Mouse (Mus musculus): ENCODE data around the gene Calhm2.

DNA sequence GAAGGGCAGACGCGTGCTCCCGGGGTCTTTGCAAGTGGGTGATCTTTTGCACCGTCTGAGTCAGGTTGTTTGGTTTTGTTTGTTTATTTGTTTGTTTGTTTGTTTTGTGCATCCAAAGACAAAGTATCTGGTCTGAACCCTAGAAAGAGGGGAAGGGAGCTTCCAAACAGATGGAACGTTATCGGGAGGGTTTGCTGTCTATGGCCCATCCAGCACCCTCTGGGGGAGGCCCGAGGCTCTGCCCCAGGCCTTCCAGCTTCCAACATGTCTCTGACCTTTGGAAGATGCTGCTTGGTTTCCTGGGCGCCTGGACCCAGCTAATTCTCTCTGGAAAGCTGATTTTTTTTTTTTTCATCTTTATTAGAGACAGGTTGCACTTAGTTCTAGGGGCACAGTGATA, 41.9 kb upstream of the Calhm2 start:
- TF ChIP-seq CTCF (IDR thresholded peaks at IDR 0.05; ENCODE audit: low read depth) (no peak), EP300 (IDR thresholded peaks at IDR 0.05; ENCODE audit: low read depth) (no peak)

Measured in heart, postnatal 0 days (tissue).